Comparison of ENCODE assay signal across 9 mouse cellular contexts in genomic region chr2:107291142-107291541, GRCm38 (mm10). TPM values are rescaled to one million over a fixed set of nuclear protein-coding genes. Genes with fewer than 3 reads are reported as not detected.
DNase-seq lines count a peak whose midpoint lies in the region; ATAC-seq and TF ChIP-seq lines count a peak whose summit lies in the region.
"Had no signal": no experiment of that assay in that cellular context is flagged by ENCODE, and none has a peak within 500 bp of the region (broad histone marks: within the 10 kb centered on the region; RNA-seq: fewer than 3 reads in every experiment).

No protein-coding gene starts in this region.

- TF ChIP-seq CTCF in liver, postnatal 0 days (IDR thresholded peaks at IDR 0.05; ENCODE audit: low read depth) = no peak
- TF ChIP-seq CTCF in embryonic fibroblast, embryonic 13.5 days (IDR thresholded peaks at IDR 0.05; ENCODE audit: borderline replicate concordance, insufficient read depth, low read length) = no peak

- no peak for TF ChIP-seq EP300 in liver, postnatal 0 days (IDR thresholded peaks at IDR 0.05; ENCODE audit: low read depth)

- no peaks in the 10 kb centered on the region for H3K9me3 ChIP-seq in liver, embryonic 12.5 days (replicated peaks)
- H3K9me3 ChIP-seq in liver, postnatal 0 days (ENCODE audit: low read length) = no peaks in the 10 kb centered on the region
- H3K9me3 ChIP-seq in intestine, embryonic 14.5 days (ENCODE audit: control insufficient read depth, low read length) = no peaks in the 10 kb centered on the region
- no peaks in the 10 kb centered on the region for H3K9me3 ChIP-seq in neural tube, embryonic 11.5 days (ENCODE audit: control insufficient read depth, low read length)
- H3K9me3 ChIP-seq: liver, embryonic 15.5 days had no signal

- TF ChIP-seq POLR2A in embryonic fibroblast, embryonic 13.5 days (IDR thresholded peaks at IDR 0.05; ENCODE audit: low read depth, low read length) = no peak

- no peak overlapping the region for H3K27ac ChIP-seq in liver, embryonic 12.5 days
- no peak overlapping the region for H3K27ac ChIP-seq in liver, postnatal 0 days (ENCODE audit: low read depth)
- no peak overlapping the region for H3K27ac ChIP-seq in embryonic fibroblast, embryonic 13.5 days (ENCODE audit: insufficient read depth, low read length)
- no peak overlapping the region for H3K27ac ChIP-seq in intestine, embryonic 14.5 days (ENCODE audit: low read depth)
- no peak overlapping the region for H3K27ac ChIP-seq in neural tube, embryonic 11.5 days (ENCODE audit: low read depth, low read length)
- H3K27ac ChIP-seq: liver, embryonic 15.5 days had no signal

- H3K9ac ChIP-seq in liver, embryonic 12.5 days = no peak overlapping the region
- H3K9ac ChIP-seq in liver, postnatal 0 days (replicated peaks) = no peak overlapping the region
- no peak overlapping the region for H3K9ac ChIP-seq in intestine, embryonic 14.5 days (ENCODE audit: low read length)
- H3K9ac ChIP-seq in neural tube, embryonic 11.5 days (ENCODE audit: low read length) = no peak overlapping the region
- H3K9ac ChIP-seq: liver, embryonic 15.5 days had no signal

- no peak overlapping the region for H3K4me3 ChIP-seq in liver, embryonic 12.5 days
- H3K4me3 ChIP-seq in liver, postnatal 0 days (ENCODE audit: low read depth, low read length) = no peak overlapping the region
- peak overlapping the region; percentile 45 for H3K4me3 ChIP-seq in embryonic fibroblast, embryonic 13.5 days (ENCODE audit: insufficient read depth, low read length)
- peak overlapping the region; percentile 32; the same call in 1 of the 2 replicates for H3K4me3 ChIP-seq in intestine, embryonic 14.5 days (ENCODE audit: low read depth, low read length)
- H3K4me3 ChIP-seq in neural tube, embryonic 11.5 days (ENCODE audit: low read depth, low read length) = peak overlapping the region; percentile 40
- H3K4me3 ChIP-seq: liver, embryonic 15.5 days had no signal

- peak overlapping the region; percentile 51 for H3K4me2 ChIP-seq in liver, embryonic 12.5 days
- H3K4me2 ChIP-seq in liver, postnatal 0 days (ENCODE audit: low read depth, low read length) = no peak overlapping the region
- peak overlapping the region; percentile 69 for H3K4me2 ChIP-seq in intestine, embryonic 14.5 days (ENCODE audit: low read length)
- peak overlapping the region; percentile 98 for H3K4me2 ChIP-seq in neural tube, embryonic 11.5 days (ENCODE audit: low read depth)

- WGBS in liver, embryonic 12.5 days (ENCODE audit: insufficient replicate concordance) = 9% methylated on average over 16 of the region's 16 CpGs
- WGBS in liver, postnatal 0 days (ENCODE audit: insufficient replicate concordance) = 7% methylated on average over 16 of the region's 16 CpGs
- WGBS in intestine, embryonic 14.5 days = 5% methylated on average over 16 of the region's 16 CpGs
- WGBS in neural tube, embryonic 11.5 days = 3% methylated on average over 16 of the region's 16 CpGs

- 0 out of 2 replicates have a peak, but pooled peaks cover 3% of the 10 kb centered on the region for H3K4me1 ChIP-seq in liver, embryonic 12.5 days
- H3K4me1 ChIP-seq in liver, postnatal 0 days (ENCODE audit: insufficient read depth) = 0 out of 2 replicates have a peak, but pooled peaks cover 2% of the 10 kb centered on the region
- H3K4me1 ChIP-seq in embryonic fibroblast, embryonic 13.5 days (ENCODE audit: control insufficient read depth, insufficient read depth, low read length) = 0 out of 2 replicates have a peak, but pooled peaks cover 3% of the 10 kb centered on the region
- peaks cover 3% of the 10 kb centered on the region; the same call in 1 of the 2 replicates for H3K4me1 ChIP-seq in intestine, embryonic 14.5 days (replicated peaks; ENCODE audit: control insufficient read depth, insufficient read depth, low read length)
- H3K4me1 ChIP-seq in neural tube, embryonic 11.5 days (ENCODE audit: control insufficient read depth, insufficient read depth, low read length) = no peaks in the 10 kb centered on the region

- no peak for ATAC-seq in liver, embryonic 12.5 days
- no peak for ATAC-seq in liver, postnatal 0 days
- no peak for ATAC-seq in intestine, embryonic 14.5 days (replicated peaks; ENCODE audit: low FRiP score, low TSS enrichment, low read depth)
- peak; percentile 39; the same call in 1 of the 2 replicates for ATAC-seq in neural tube, embryonic 11.5 days (ENCODE audit: insufficient read depth, low FRiP score, low TSS enrichment)

- H3K27me3 ChIP-seq in liver, embryonic 12.5 days (replicated peaks) = peaks cover 21% of the 10 kb centered on the region
- H3K27me3 ChIP-seq in liver, postnatal 0 days (ENCODE audit: insufficient read depth, low read length) = peaks cover 10% of the 10 kb centered on the region; the same call in 1 of the 2 replicates
- peaks cover 35% of the 10 kb centered on the region for H3K27me3 ChIP-seq in intestine, embryonic 14.5 days (replicated peaks; ENCODE audit: control insufficient read depth, insufficient read depth, low read length)
- 0 out of 2 replicates have a peak, but pooled peaks cover 3% of the 10 kb centered on the region for H3K27me3 ChIP-seq in neural tube, embryonic 11.5 days (ENCODE audit: control insufficient read depth, insufficient read depth, low read length)

- H3K36me3 ChIP-seq in liver, embryonic 12.5 days = no peaks in the 10 kb centered on the region
- no peaks in the 10 kb centered on the region for H3K36me3 ChIP-seq in liver, postnatal 0 days (replicated peaks; ENCODE audit: insufficient read depth, low read length)
- H3K36me3 ChIP-seq in intestine, embryonic 14.5 days (ENCODE audit: control insufficient read depth, insufficient read depth, low read length) = no peaks in the 10 kb centered on the region
- no peaks in the 10 kb centered on the region for H3K36me3 ChIP-seq in neural tube, embryonic 11.5 days (ENCODE audit: control insufficient read depth, insufficient read depth, low read length)
- H3K36me3 ChIP-seq: liver, embryonic 15.5 days had no signal

- DNase-seq in liver, postnatal 0 days = no peak
- peak; percentile 51 for DNase-seq in intestine, embryonic 14.5 days (ENCODE audit: low spot score)
- DNase-seq in neural tube, embryonic 11.5 days (ENCODE audit: low spot score) = peak; percentile 16
- DNase-seq in thymus, postnatal 14 days = no peak
- DNase-seq in urinary bladder, postnatal 36 days (ENCODE audit: low spot score in 2 of 2) = no peak
- DNase-seq in kidney, postnatal 25 days = no peak

RNA-seq across cellular contexts. Expression of gene Kcna4, which starts 0.7 kb away (rescaled TPM):
- 0.04 and 0.13 TPM in 2 replicates for polyA plus RNA-seq in liver, embryonic 12.5 days (2016; fragmentation: Nextera tagmentation; extraction: Ambion mirVana)
- polyA plus RNA-seq in liver, postnatal 0 days (2015; fragmentation: Nextera tagmentation; extraction: Ambion mirVana) = 0.02 TPM in 1 of 2 replicates, not detected in the other
- polyA plus RNA-seq in embryonic fibroblast, embryonic 13.5 days (2011; ENCODE audit: insufficient read length, low read depth, missing spikeins) = 0.13 and 0.58 TPM in 2 replicates
- 0.57 and 0.99 TPM in 2 replicates for polyA plus RNA-seq in intestine, embryonic 14.5 days (2014; fragmentation: Nextera tagmentation; extraction: Ambion mirVana)
- polyA plus RNA-seq in neural tube, embryonic 11.5 days (2014; fragmentation: Nextera tagmentation; extraction: Ambion mirVana) = 0.07 and 0.28 TPM in 2 replicates

Comparison
In these comparisons a context has a peak if more than half of its experiments do, and no peak if none do; other contexts are left out.
1. H3K4me3 ChIP-seq: peak in embryonic fibroblast, embryonic 13.5 days (single experiment), intestine, embryonic 14.5 days (single experiment) and neural tube, embryonic 11.5 days (single experiment); none in liver, embryonic 12.5 days (single experiment) and liver, postnatal 0 days (single experiment).
2. DNase-seq: peak in intestine, embryonic 14.5 days (single experiment) and neural tube, embryonic 11.5 days (single experiment); none in liver, postnatal 0 days (single experiment), thymus, postnatal 14 days (single experiment), urinary bladder, postnatal 36 days (0 of 2) and kidney, postnatal 25 days (0 of 2).